ENCODE assay signal across 8 mouse cellular contexts in the genomic region with DNA sequence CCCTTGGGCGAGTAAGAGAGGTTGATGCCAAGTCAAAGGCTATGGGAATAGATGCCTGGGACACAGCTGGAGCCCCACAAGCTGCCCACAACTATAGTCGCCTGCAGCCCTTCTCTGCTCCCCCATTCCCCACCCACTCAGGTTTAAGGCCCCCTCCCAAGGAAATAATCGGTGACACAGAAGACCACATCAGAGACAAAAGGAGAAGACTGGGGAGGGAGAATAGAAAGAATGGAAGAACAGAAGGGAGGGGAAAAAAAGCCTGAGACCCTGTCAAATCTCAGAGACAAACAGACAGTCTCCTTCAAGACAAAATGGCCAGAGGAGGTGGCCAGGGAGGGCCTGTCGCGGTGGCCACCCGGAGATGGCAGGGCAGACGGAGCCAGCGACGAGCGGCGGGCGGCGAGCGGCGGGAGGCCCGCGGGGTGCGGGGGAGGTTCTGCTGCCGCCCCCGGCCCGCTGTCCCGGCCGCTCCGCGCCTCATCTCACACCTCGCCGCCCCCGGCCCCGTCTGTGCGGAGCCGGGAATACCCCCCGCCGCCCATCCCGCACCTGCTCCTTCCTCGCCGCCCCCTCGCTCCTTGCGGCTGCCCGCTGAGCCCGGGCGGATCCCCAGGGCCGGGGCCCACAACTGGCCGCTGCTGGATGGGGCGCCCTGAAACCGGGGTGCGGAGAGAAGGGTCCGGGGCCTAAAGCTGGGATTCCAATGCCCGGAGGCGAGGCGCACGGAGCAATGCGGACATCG. TPM values are rescaled to one million over a fixed set of nuclear protein-coding genes. Genes with fewer than 3 reads are reported as not detected.
DNase-seq lines count a peak whose midpoint lies in the region; ATAC-seq and TF ChIP-seq lines count a peak whose summit lies in the region.
"Had no signal": no experiment of that assay in that cellular context is flagged by ENCODE, and none has a peak within 500 bp of the region (broad histone marks: within the 10 kb centered on the region; RNA-seq: fewer than 3 reads in every experiment).

No protein-coding gene starts in this region.

- H3K4me1 ChIP-seq in hindbrain, embryonic 11.5 days (replicated peaks; ENCODE audit: control insufficient read depth, insufficient read depth, low read length): peaks cover 6% of the 10 kb centered on the region
- H3K4me1 ChIP-seq in liver, embryonic 14.5 days (replicated peaks; ENCODE audit: control insufficient read depth in 2 of 2, insufficient read depth in 2 of 2, low read length in 1 of 2): no peaks in the 10 kb centered on the region
- peaks cover 28% of the 10 kb centered on the region for H3K4me1 ChIP-seq in stomach, embryonic 14.5 days (ENCODE audit: control insufficient read depth, insufficient read depth, low read length)

- 0 out of 2 replicates have a peak overlapping the region, but pooled peaks have one; percentile 24 for H3K27ac ChIP-seq in hindbrain, embryonic 11.5 days (ENCODE audit: low read depth, low read length)
- no peak overlapping the region for H3K27ac ChIP-seq in liver, embryonic 14.5 days
- no peak overlapping the region for H3K27ac ChIP-seq in stomach, embryonic 14.5 days (ENCODE audit: low read length)

- no peak for TF ChIP-seq EP300 in liver, embryonic 14.5 days (IDR thresholded peaks at IDR 0.05; ENCODE audit: low read depth)

- peak overlapping the region; percentile 66 for H3K9ac ChIP-seq in hindbrain, embryonic 11.5 days (ENCODE audit: low read depth, low read length)
- H3K9ac ChIP-seq in liver, embryonic 14.5 days (replicated peaks): no peak overlapping the region
- no peak overlapping the region for H3K9ac ChIP-seq in stomach, embryonic 14.5 days (replicated peaks; ENCODE audit: low read depth, low read length)

- no peak for TF ChIP-seq CTCF in liver, embryonic 14.5 days (IDR thresholded peaks at IDR 0.05; ENCODE audit: low read depth)

- H3K36me3 ChIP-seq in hindbrain, embryonic 11.5 days (ENCODE audit: control insufficient read depth, insufficient read depth, low read length): no peaks in the 10 kb centered on the region
- no peaks in the 10 kb centered on the region for H3K36me3 ChIP-seq in liver, embryonic 14.5 days (replicated peaks; ENCODE audit: control insufficient read depth, insufficient read depth, low read depth)
- no peaks in the 10 kb centered on the region for H3K36me3 ChIP-seq in stomach, embryonic 14.5 days (ENCODE audit: control insufficient read depth, insufficient read depth, low read length)

- H3K27me3 ChIP-seq in hindbrain, embryonic 11.5 days (ENCODE audit: control insufficient read depth, insufficient read depth, low read length): peaks cover 78% of the 10 kb centered on the region
- H3K27me3 ChIP-seq in liver, embryonic 14.5 days (ENCODE audit: control insufficient read depth, insufficient read depth, low read length): peaks cover 71% of the 10 kb centered on the region
- H3K27me3 ChIP-seq in stomach, embryonic 14.5 days (ENCODE audit: control insufficient read depth, insufficient read depth, low read length): peaks cover 67% of the 10 kb centered on the region

- peak overlapping the region; percentile 45 for H3K4me3 ChIP-seq in hindbrain, embryonic 11.5 days (ENCODE audit: low read depth, low read length)
- H3K4me3 ChIP-seq in liver, embryonic 14.5 days (ENCODE audit: insufficient read depth in 1 of 2, low read depth in 2 of 2, low read length in 2 of 2): peak overlapping the region in 1 of 2 experiments; percentile 30; a peak in 2 of 4 replicates
- H3K4me3 ChIP-seq in stomach, embryonic 14.5 days (ENCODE audit: low read depth, low read length): peak overlapping the region; percentile 35

- DNase-seq in right cerebral cortex, adult 18-20 months: peak; percentile 73
- no peak for DNase-seq in right cerebral cortex, postnatal 4 days
- peak; percentile 34 for DNase-seq in hindbrain, embryonic 11.5 days (ENCODE audit: low spot score)
- no peak for DNase-seq in liver, embryonic 14.5 days (ENCODE audit: low read depth in 3 of 3, low spot score in 3 of 3)
- DNase-seq in adrenal gland, postnatal 25 days: no peak
- no peak for DNase-seq in adrenal gland, adult 2 months

- 3% methylated on average over 43 of the region's 53 CpGs for WGBS in hindbrain, embryonic 11.5 days
- 3% methylated on average over 49 of the region's 53 CpGs for WGBS in liver, embryonic 14.5 days (ENCODE audit: insufficient replicate concordance)
- WGBS in stomach, embryonic 14.5 days: 2% methylated on average over 51 of the region's 53 CpGs

- H3K4me2 ChIP-seq in hindbrain, embryonic 11.5 days (replicated peaks; ENCODE audit: low read depth, low read length): peak overlapping the region; percentile 52
- peak overlapping the region; percentile 19 for H3K4me2 ChIP-seq in liver, embryonic 14.5 days (ENCODE audit: low read depth)
- H3K4me2 ChIP-seq in stomach, embryonic 14.5 days (replicated peaks; ENCODE audit: low read depth, low read length): peak overlapping the region; percentile 78

- ATAC-seq in hindbrain, embryonic 11.5 days (ENCODE audit: low FRiP score): peak; percentile 18; the same call in 1 of the 2 replicates
- ATAC-seq in liver, embryonic 14.5 days (ENCODE audit: insufficient read depth): no peak
- ATAC-seq in stomach, embryonic 14.5 days (ENCODE audit: insufficient number of reproducible peaks, insufficient read depth, low FRiP score, low read depth): no peak

- no peaks in the 10 kb centered on the region for H3K9me3 ChIP-seq in hindbrain, embryonic 11.5 days (ENCODE audit: control insufficient read depth, low read length)
- H3K9me3 ChIP-seq in liver, embryonic 14.5 days (ENCODE audit: control insufficient read depth, low read length): no peaks in the 10 kb centered on the region
- H3K9me3 ChIP-seq in stomach, embryonic 14.5 days (ENCODE audit: control insufficient read depth, low read depth, low read length): no peaks in the 10 kb centered on the region

RNA-seq across cellular contexts. Expression of gene Dnajc5g, which starts 13.7 kb away (rescaled TPM):
- polyA plus RNA-seq in hindbrain, embryonic 11.5 days (2014; fragmentation: Nextera tagmentation; extraction: Ambion mirVana): not detected in 2 replicates
- not detected in 2 replicates for polyA plus RNA-seq in liver, embryonic 14.5 days (2012; rRNA removed)
- not detected in 2 replicates for polyA plus RNA-seq in liver, embryonic 14.5 days (2014; fragmentation: Nextera tagmentation; extraction: Ambion mirVana)
- polyA plus RNA-seq in stomach, embryonic 14.5 days (2014; fragmentation: Nextera tagmentation; extraction: Ambion mirVana): not detected in 2 replicates
- not detected in 2 replicates for total RNA-seq in adrenal gland, postnatal 25 days (2021)
- total RNA-seq in adrenal gland, adult 2 months (2021): not detected
- polyA plus RNA-seq in adrenal gland, adult 2 months (2012; rRNA removed): not detected in 2 replicates
- polyA plus RNA-seq: brain, embryonic 14.5 days had no signal

RNA-seq across cellular contexts. Expression of gene Slc30a3, which starts 15.6 kb away (rescaled TPM):
- 8.4 and 9.2 TPM in 2 replicates for polyA plus RNA-seq in hindbrain, embryonic 11.5 days (2014; fragmentation: Nextera tagmentation; extraction: Ambion mirVana)
- 0.26 and 0.40 TPM in 2 replicates for polyA plus RNA-seq in liver, embryonic 14.5 days (2012; rRNA removed)
- 0.14 and 0.41 TPM in 2 replicates for polyA plus RNA-seq in liver, embryonic 14.5 days (2014; fragmentation: Nextera tagmentation; extraction: Ambion mirVana)
- polyA plus RNA-seq in stomach, embryonic 14.5 days (2014; fragmentation: Nextera tagmentation; extraction: Ambion mirVana): 0.30 and 0.52 TPM in 2 replicates
- not detected in 2 replicates for total RNA-seq in adrenal gland, postnatal 25 days (2021)
- total RNA-seq in adrenal gland, adult 2 months (2021): not detected
- polyA plus RNA-seq in adrenal gland, adult 2 months (2012; rRNA removed): not detected in 2 replicates

RNA-seq across cellular contexts. Expression of gene Trim54, which starts 24.1 kb away (rescaled TPM):
- 0.10 TPM in 1 of 2 replicates, not detected in the other for polyA plus RNA-seq in hindbrain, embryonic 11.5 days (2014; fragmentation: Nextera tagmentation; extraction: Ambion mirVana)
- not detected in 2 replicates for polyA plus RNA-seq in liver, embryonic 14.5 days (2012; rRNA removed)
- not detected in 2 replicates for polyA plus RNA-seq in liver, embryonic 14.5 days (2014; fragmentation: Nextera tagmentation; extraction: Ambion mirVana)
- polyA plus RNA-seq in stomach, embryonic 14.5 days (2014; fragmentation: Nextera tagmentation; extraction: Ambion mirVana): not detected in 2 replicates
- not detected in 2 replicates for total RNA-seq in adrenal gland, postnatal 25 days (2021)
- not detected for total RNA-seq in adrenal gland, adult 2 months (2021)
- polyA plus RNA-seq in adrenal gland, adult 2 months (2012; rRNA removed): not detected in 2 replicates

RNA-seq across cellular contexts. Expression of gene Cad, which starts 37.8 kb away (rescaled TPM):
- polyA plus RNA-seq in hindbrain, embryonic 11.5 days (2014; fragmentation: Nextera tagmentation; extraction: Ambion mirVana): 19.7 and 19.8 TPM in 2 replicates
- 18.2 and 20.4 TPM in 2 replicates for polyA plus RNA-seq in liver, embryonic 14.5 days (2012; rRNA removed)
- 14.0 and 15.8 TPM in 2 replicates for polyA plus RNA-seq in liver, embryonic 14.5 days (2014; fragmentation: Nextera tagmentation; extraction: Ambion mirVana)
- polyA plus RNA-seq in stomach, embryonic 14.5 days (2014; fragmentation: Nextera tagmentation; extraction: Ambion mirVana): 21.7 and 26.3 TPM in 2 replicates
- 28.3 and 29.1 TPM in 2 replicates for total RNA-seq in adrenal gland, postnatal 25 days (2021)
- 10 to 100 TPM; 17.5 to 33.1 TPM for total RNA-seq in adrenal gland, adult 2 months (2021)
- polyA plus RNA-seq in adrenal gland, adult 2 months (2012; rRNA removed): 43.2 and 48.0 TPM in 2 replicates

RNA-seq across cellular contexts. Expression of gene Slc5a6, which starts 43.7 kb away (rescaled TPM):
- 6.3 and 7.6 TPM in 2 replicates for polyA plus RNA-seq in hindbrain, embryonic 11.5 days (2014; fragmentation: Nextera tagmentation; extraction: Ambion mirVana)
- polyA plus RNA-seq in liver, embryonic 14.5 days (2012; rRNA removed): 4.2 and 5.2 TPM in 2 replicates
- polyA plus RNA-seq in liver, embryonic 14.5 days (2014; fragmentation: Nextera tagmentation; extraction: Ambion mirVana): 2.2 and 2.3 TPM in 2 replicates
- polyA plus RNA-seq in stomach, embryonic 14.5 days (2014; fragmentation: Nextera tagmentation; extraction: Ambion mirVana): 9.2 and 9.7 TPM in 2 replicates
- total RNA-seq in adrenal gland, postnatal 25 days (2021): 26.4 and 32.1 TPM in 2 replicates
- total RNA-seq in adrenal gland, adult 2 months (2021): 10 to 100 TPM; 27.7 to 39.6 TPM
- 88.3 and 93.5 TPM in 2 replicates for polyA plus RNA-seq in adrenal gland, adult 2 months (2012; rRNA removed)

Comparison
In these comparisons a context has a peak if more than half of its experiments do, and no peak if none do; other contexts are left out.
1. DNase-seq: peak in right cerebral cortex, adult 18-20 months (single experiment) and hindbrain, embryonic 11.5 days (single experiment); none in right cerebral cortex, postnatal 4 days (single experiment), liver, embryonic 14.5 days (0 of 3), adrenal gland, postnatal 25 days (single experiment) and adrenal gland, adult 2 months (single experiment).
2. H3K4me2 ChIP-seq: peak in every context shown above with its lines; median percentile 78 in stomach, embryonic 14.5 days; 52 in hindbrain, embryonic 11.5 days; 19 in liver, embryonic 14.5 days.